ENCODE assay signal across 23 mouse cellular contexts in genomic region chr10:62383011-62383410, GRCm38 (mm10). TPM values are rescaled to one million over a fixed set of nuclear protein-coding genes. Genes with fewer than 3 reads are reported as not detected.
DNase-seq lines count a peak whose midpoint lies in the region; ATAC-seq and TF ChIP-seq lines count a peak whose summit lies in the region.
"Had no signal": no experiment of that assay in that cellular context is flagged by ENCODE, and none has a peak within 500 bp of the region (broad histone marks: within the 10 kb centered on the region; RNA-seq: fewer than 3 reads in every experiment).

No protein-coding gene starts in this region.

- TF ChIP-seq CTCF in gastrocnemius, adult 2 months (IDR thresholded peaks at IDR 0.05): peak; percentile 5; the same call in 1 of the 2 replicates
- peak; percentile 20; the same call in 1 of the 2 replicates for TF ChIP-seq CTCF in kidney, postnatal 0 days (IDR thresholded peaks at IDR 0.05; ENCODE audit: low read depth)

- H3K36me3 ChIP-seq in kidney, postnatal 0 days (ENCODE audit: insufficient read depth, low read length): no peaks in the 10 kb centered on the region
- H3K36me3 ChIP-seq in kidney, embryonic 14.5 days (ENCODE audit: control insufficient read depth, insufficient read depth, low read length): no peaks in the 10 kb centered on the region
- H3K36me3 ChIP-seq: embryonic facial prominence, embryonic 10.5 days; heart, embryonic 12.5 days; hindbrain, embryonic 15.5 days had no signal

- no peak for DNase-seq in gastrocnemius, adult 2 months
- DNase-seq in gastrocnemius, postnatal 14 days: no peak
- DNase-seq in kidney, postnatal 0 days (ENCODE audit: low spot score): no peak
- DNase-seq in 416B (ENCODE audit: low read depth) (peak; percentile 63), MEL-GATA-1-ER (ENCODE audit: extremely low read depth, low read depth) (peak; percentile 30)
- DNase-seq in adrenal gland, adult 2 months: no peak
- DNase-seq: adrenal gland, adult 8-10 months; adrenal gland, postnatal 36 days; cerebellum, adult 2 months; cerebellum, postnatal 10 days; forebrain, postnatal 0 days; gastrocnemius, postnatal 36 days; heart, adult 18-20 months had no signal

- H3K27me3 ChIP-seq in kidney, postnatal 0 days (ENCODE audit: insufficient read depth, low read length): no peaks in the 10 kb centered on the region
- no peaks in the 10 kb centered on the region for H3K27me3 ChIP-seq in kidney, embryonic 14.5 days (ENCODE audit: control insufficient read depth, insufficient read depth, low read length)
- H3K27me3 ChIP-seq: forebrain, embryonic 13.5 days; heart, embryonic 12.5 days; hindbrain, embryonic 15.5 days; Patski had no signal

- H3K27ac ChIP-seq in gastrocnemius, adult 2 months: no peak overlapping the region
- H3K27ac ChIP-seq in kidney, postnatal 0 days: no peak overlapping the region
- H3K27ac ChIP-seq in kidney, embryonic 14.5 days (ENCODE audit: low read depth, low read length): no peak overlapping the region
- H3K27ac ChIP-seq: embryonic facial prominence, embryonic 10.5 days; forebrain, embryonic 13.5 days; hindbrain, embryonic 15.5 days had no signal

- no peaks in the 10 kb centered on the region for H3K4me1 ChIP-seq in kidney, postnatal 0 days (replicated peaks; ENCODE audit: insufficient read depth, low read length)
- H3K4me1 ChIP-seq in kidney, embryonic 14.5 days (ENCODE audit: control insufficient read depth, insufficient read depth, low read length): no peaks in the 10 kb centered on the region
- H3K4me1 ChIP-seq: embryonic facial prominence, embryonic 10.5 days; forebrain, embryonic 13.5 days; heart, embryonic 12.5 days; hindbrain, embryonic 15.5 days had no signal

- H3K4me2 ChIP-seq in kidney, postnatal 0 days (ENCODE audit: low read length): no peak overlapping the region
- no peak overlapping the region for H3K4me2 ChIP-seq in kidney, embryonic 14.5 days (replicated peaks; ENCODE audit: low read depth, low read length)
- H3K4me2 ChIP-seq: forebrain, embryonic 13.5 days; heart, embryonic 12.5 days; hindbrain, embryonic 15.5 days had no signal

- intact Hi-C loops in gastrocnemius, adult 2 months (cut with DNase I): no loop called here
- intact Hi-C loops in gastrocnemius, postnatal 14 days (cut with DNase I; ENCODE audit: low total_unique reads): no loop called here

- 82% methylated on average over 3 of the region's 3 CpGs for WGBS in kidney, postnatal 0 days
- 83% methylated on average over 3 of the region's 3 CpGs for WGBS in kidney, embryonic 14.5 days

- no peak for ATAC-seq in kidney, postnatal 0 days (replicated peaks; ENCODE audit: low FRiP score, low read depth)
- no peak for ATAC-seq in kidney, embryonic 14.5 days (ENCODE audit: low FRiP score, low TSS enrichment)
- no peak for ATAC-seq in activated CD4-positive, CD25-positive, alpha-beta regulatory T cell, adult 4 months
- ATAC-seq: forebrain, embryonic 13.5 days; forebrain, postnatal 0 days; inflammation-experienced regulatory T-cells, adult 6 months; Patski had no signal

- no peak overlapping the region for H3K9ac ChIP-seq in kidney, postnatal 0 days (ENCODE audit: low read depth, low read length)
- no peak overlapping the region for H3K9ac ChIP-seq in kidney, embryonic 14.5 days (ENCODE audit: low read depth, low read length)
- H3K9ac ChIP-seq: forebrain, embryonic 13.5 days; forebrain, postnatal 0 days; heart, embryonic 12.5 days; hindbrain, embryonic 15.5 days had no signal

- no peaks in the 10 kb centered on the region for H3K9me3 ChIP-seq in kidney, postnatal 0 days (replicated peaks; ENCODE audit: low read length)
- no peaks in the 10 kb centered on the region for H3K9me3 ChIP-seq in kidney, embryonic 14.5 days (ENCODE audit: control insufficient read depth, low read length)
- H3K9me3 ChIP-seq: embryonic facial prominence, embryonic 10.5 days; forebrain, embryonic 13.5 days; heart, embryonic 12.5 days; hindbrain, embryonic 15.5 days had no signal

- H3K4me3 ChIP-seq in gastrocnemius, adult 2 months: no peak overlapping the region
- no peak overlapping the region for H3K4me3 ChIP-seq in kidney, postnatal 0 days (replicated peaks; ENCODE audit: low read depth, low read length)
- no peak overlapping the region for H3K4me3 ChIP-seq in kidney, embryonic 14.5 days (ENCODE audit: low read length)
- H3K4me3 ChIP-seq: embryonic facial prominence, embryonic 10.5 days; forebrain, embryonic 13.5 days; heart, embryonic 12.5 days; hindbrain, embryonic 15.5 days had no signal

RNA-seq across cellular contexts. Expression of gene Hk1, which starts 3.3 kb away (rescaled TPM):
- 1 to 10 TPM; 6.2 to 8.7 TPM for total RNA-seq in gastrocnemius, adult 2 months (2021)
- total RNA-seq in gastrocnemius, postnatal 14 days (2021): 10 to 100 TPM; 12.6 to 16.3 TPM
- polyA plus RNA-seq in kidney, postnatal 0 days (2015; fragmentation: Nextera tagmentation; extraction: Ambion mirVana): 62.6 and 68.3 TPM in 2 replicates
- polyA plus RNA-seq in kidney, embryonic 14.5 days (2014; fragmentation: Nextera tagmentation; extraction: Ambion mirVana): 14.2 and 31.4 TPM in 2 replicates
- total RNA-seq in adrenal gland, adult 2 months (2021): 10 to 100 TPM; 23.7 to 40.0 TPM
- 25.5 and 26.9 TPM in 2 replicates for polyA plus RNA-seq in adrenal gland, adult 2 months (2012; rRNA removed)
- 10 to 100 TPM; 52.7 to 92.5 TPM for polyA plus RNA-seq in activated CD4-positive, CD25-positive, alpha-beta regulatory T cell, adult 4 months (2017; shearing (Covaris generic))

RNA-seq across cellular contexts. Expression of gene Hkdc1, which starts 39.3 kb away (rescaled TPM):
- total RNA-seq in gastrocnemius, adult 2 months (2021): not detected
- total RNA-seq in gastrocnemius, postnatal 14 days (2021): under 1 TPM; 0.09 to 0.14 TPM
- 2.6 and 3.1 TPM in 2 replicates for polyA plus RNA-seq in kidney, postnatal 0 days (2015; fragmentation: Nextera tagmentation; extraction: Ambion mirVana)
- polyA plus RNA-seq in kidney, embryonic 14.5 days (2014; fragmentation: Nextera tagmentation; extraction: Ambion mirVana): 1.7 TPM in 2 replicates
- not detected for total RNA-seq in adrenal gland, adult 2 months (2021)
- 0.03 TPM in 1 of 2 replicates, not detected in the other for polyA plus RNA-seq in adrenal gland, adult 2 months (2012; rRNA removed)
- under 1 TPM in 1 of 2 experiments, not detected in 1; 0.16 TPM for polyA plus RNA-seq in activated CD4-positive, CD25-positive, alpha-beta regulatory T cell, adult 4 months (2017; shearing (Covaris generic))
- total RNA-seq: adrenal gland, adult 8-10 months; adrenal gland, postnatal 36 days; gastrocnemius, adult 18-20 months; gastrocnemius, postnatal 36 days; heart, adult 18-20 months; heart, postnatal 25 days had no signal
- polyA plus RNA-seq: inflammation-experienced regulatory T-cells, adult 6 months had no signal

Comparison
In these comparisons a context has a peak if more than half of its experiments do, and no peak if none do; other contexts are left out.
1. DNase-seq: peak in 416B (single experiment) and MEL-GATA-1-ER (single experiment); none in gastrocnemius, adult 2 months (single experiment), gastrocnemius, postnatal 14 days (single experiment), kidney, postnatal 0 days (single experiment) and adrenal gland, adult 2 months (single experiment).